Mouse (Mus musculus): ENCODE results near the gene Tgfbr3. TPM values are rescaled to one million over a fixed set of nuclear protein-coding genes. Genes with fewer than 3 reads are reported as not detected.

Gene Tgfbr3
- polyA plus RNA-seq, 1 experiment from 2014 or later = 10.5 TPM

DNA sequence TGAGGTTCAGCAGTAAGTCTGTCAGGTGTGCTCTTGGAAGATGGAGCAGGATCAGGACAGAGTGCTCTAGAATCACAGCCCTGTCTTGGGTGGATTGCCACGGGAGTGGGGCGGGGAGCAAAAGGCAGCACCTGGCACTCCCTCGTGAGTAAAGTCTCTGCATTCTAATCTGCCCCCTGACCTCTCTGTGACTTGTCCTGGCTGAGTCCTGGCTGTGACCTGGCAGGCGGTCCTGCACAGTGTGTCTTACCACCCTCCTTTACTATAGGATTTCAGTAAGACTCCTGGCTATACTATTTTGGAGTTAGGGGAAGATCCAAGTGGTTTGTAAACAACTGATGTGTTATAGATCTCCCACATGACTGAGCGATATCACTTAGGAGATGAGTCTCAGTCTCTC, 199.5 kb downstream of the Tgfbr3 start:
- Histone ChIP-seq H3K4me1 (ENCODE audit: control insufficient read depth, insufficient read depth, low read length) (no peaks in the 10 kb centered on the region; the same call in 1 of the 2 replicates), H3K27me3 (ENCODE audit: control insufficient read depth, insufficient read depth, low read length) (no peaks in the 10 kb centered on the region), H3K4me2 (ENCODE audit: low read depth, low read length) (no peak overlapping the region), H3K36me3 (replicated peaks; ENCODE audit: control insufficient read depth, insufficient read depth, low read depth, low read length) (no peaks in the 10 kb centered on the region), H3K9me3 (replicated peaks; ENCODE audit: control insufficient read depth, low read length) (no peaks in the 10 kb centered on the region), H3K9ac (replicated peaks; ENCODE audit: low read length) (no peak overlapping the region), H3K27ac (replicated peaks; ENCODE audit: low read depth, low read length) (no peak overlapping the region), H3K4me3 (ENCODE audit: low read depth, low read length) (no peak overlapping the region)
- DNase-seq (ENCODE audit: low spot score) = no peak
- ATAC-seq (replicated peaks; ENCODE audit: insufficient number of reproducible peaks, low FRiP score, low TSS enrichment, low read depth) = no peak
- WGBS = 35% methylated on average over 5 of the region's 5 CpGs

GRCm38 (mm10) chr5:107087829-107088808, 201.3 kb downstream of the Tgfbr3 start:
- no peak overlapping the region for H3K9ac ChIP-seq (replicated peaks; ENCODE audit: low read length)
- H3K4me3 ChIP-seq (ENCODE audit: low read depth, low read length) = no peak overlapping the region
- H3K4me2 ChIP-seq (ENCODE audit: low read depth, low read length) = no peak overlapping the region
- DNase-seq (ENCODE audit: low spot score) = peak; percentile 67
- ATAC-seq (replicated peaks; ENCODE audit: insufficient number of reproducible peaks, low FRiP score, low TSS enrichment, low read depth) = peak; percentile 78
- no peak overlapping the region for H3K27ac ChIP-seq (replicated peaks; ENCODE audit: low read depth, low read length)
- H3K9me3 ChIP-seq (replicated peaks; ENCODE audit: control insufficient read depth, low read length) = no peaks in the 10 kb centered on the region
- H3K4me1 ChIP-seq (ENCODE audit: control insufficient read depth, insufficient read depth, low read length) = no peaks in the 10 kb centered on the region; the same call in 1 of the 2 replicates
- H3K27me3 ChIP-seq (ENCODE audit: control insufficient read depth, insufficient read depth, low read length) = no peaks in the 10 kb centered on the region
- H3K36me3 ChIP-seq (replicated peaks; ENCODE audit: control insufficient read depth, insufficient read depth, low read depth, low read length) = no peaks in the 10 kb centered on the region
- WGBS = 36% methylated on average over 12 of the region's 12 CpGs

- Histone ChIP-seq H3K4me1 (ENCODE audit: control insufficient read depth, insufficient read depth, low read length) (no peaks in the 10 kb centered on the region; the same call in 1 of the 2 replicates), H3K9ac (replicated peaks; ENCODE audit: low read length) (no peak overlapping the region), H3K9me3 (replicated peaks; ENCODE audit: control insufficient read depth, low read length) (no peaks in the 10 kb centered on the region), H3K4me2 (ENCODE audit: low read depth, low read length) (no peak overlapping the region), H3K27me3 (ENCODE audit: control insufficient read depth, insufficient read depth, low read length) (no peaks in the 10 kb centered on the region), H3K4me3 (ENCODE audit: low read depth, low read length) (no peak overlapping the region), H3K27ac (replicated peaks; ENCODE audit: low read depth, low read length) (no peak overlapping the region), H3K36me3 (replicated peaks; ENCODE audit: control insufficient read depth, insufficient read depth, low read depth, low read length) (no peaks in the 10 kb centered on the region)
- WGBS = 45% methylated on average over 2 of the region's 2 CpGs
- DNase-seq (ENCODE audit: low spot score) (no peak), ATAC-seq (replicated peaks; ENCODE audit: insufficient number of reproducible peaks, low FRiP score, low TSS enrichment, low read depth) (no peak)
These were observed 202.1 kb downstream of the Tgfbr3 start for GRCm38 (mm10) chr5:107087291-107087690.

DNA sequence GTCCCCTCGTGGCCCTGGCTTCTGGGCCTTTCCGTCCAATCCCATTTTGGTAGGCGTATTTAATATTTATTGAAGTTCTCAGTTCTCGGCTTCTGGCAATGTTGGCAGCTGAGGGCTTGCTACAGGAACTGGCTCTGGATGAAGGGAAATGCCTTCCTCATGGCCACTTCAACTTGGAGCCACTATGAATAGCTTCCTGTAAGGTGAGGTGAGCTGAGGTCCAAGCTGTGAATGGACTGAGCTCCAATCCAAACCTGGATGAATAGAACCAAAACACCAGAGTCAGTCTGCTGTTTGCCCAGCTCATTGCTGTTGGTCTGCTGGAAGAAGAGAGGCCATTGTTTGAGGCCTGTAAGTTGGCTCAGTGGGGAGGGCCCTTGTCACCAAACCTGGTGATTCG, 203.3 kb downstream of the Tgfbr3 start:
- Histone ChIP-seq H3K36me3 (replicated peaks; ENCODE audit: control insufficient read depth, insufficient read depth, low read depth, low read length) (no peaks in the 10 kb centered on the region), H3K4me3 (ENCODE audit: low read depth, low read length) (no peak overlapping the region), H3K9me3 (replicated peaks; ENCODE audit: control insufficient read depth, low read length) (no peaks in the 10 kb centered on the region), H3K27me3 (ENCODE audit: control insufficient read depth, insufficient read depth, low read length) (no peaks in the 10 kb centered on the region), H3K27ac (replicated peaks; ENCODE audit: low read depth, low read length) (no peak overlapping the region), H3K4me1 (ENCODE audit: control insufficient read depth, insufficient read depth, low read length) (no peaks in the 10 kb centered on the region; the same call in 1 of the 2 replicates), H3K9ac (replicated peaks; ENCODE audit: low read length) (no peak overlapping the region), H3K4me2 (ENCODE audit: low read depth, low read length) (no peak overlapping the region)
- WGBS = 85% methylated on average over 5 of the region's 5 CpGs
- DNase-seq (ENCODE audit: low spot score) (no peak), ATAC-seq (replicated peaks; ENCODE audit: insufficient number of reproducible peaks, low FRiP score, low TSS enrichment, low read depth) (no peak)

DNA sequence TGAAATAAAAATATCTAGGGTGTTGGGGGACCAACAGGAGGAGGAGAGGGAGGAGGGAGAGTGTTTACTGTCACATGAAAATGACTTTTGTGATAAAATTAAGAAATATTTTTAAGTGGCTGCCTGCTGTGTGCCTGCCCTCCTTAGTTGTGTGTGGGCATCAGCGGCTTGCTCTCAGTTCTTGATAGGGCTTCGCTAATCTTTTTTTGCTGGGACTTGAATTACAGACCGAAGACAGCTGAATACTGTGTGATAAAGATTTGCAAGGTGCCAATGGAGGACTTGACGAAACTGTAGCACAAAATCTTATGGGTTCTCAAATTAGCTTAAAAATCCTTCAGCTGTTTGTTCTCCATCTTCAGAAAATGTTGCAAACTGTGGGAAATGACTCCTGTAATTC, 205.0 kb downstream of the Tgfbr3 start:
- DNase-seq (ENCODE audit: low spot score) = no peak
- Histone ChIP-seq H3K4me3 (ENCODE audit: low read depth, low read length) (no peak overlapping the region), H3K27me3 (ENCODE audit: control insufficient read depth, insufficient read depth, low read length) (no peaks in the 10 kb centered on the region), H3K27ac (replicated peaks; ENCODE audit: low read depth, low read length) (no peak overlapping the region), H3K9me3 (replicated peaks; ENCODE audit: control insufficient read depth, low read length) (no peaks in the 10 kb centered on the region), H3K36me3 (replicated peaks; ENCODE audit: control insufficient read depth, insufficient read depth, low read depth, low read length) (no peaks in the 10 kb centered on the region), H3K9ac (replicated peaks; ENCODE audit: low read length) (no peak overlapping the region), H3K4me1 (ENCODE audit: control insufficient read depth, insufficient read depth, low read length) (no peaks in the 10 kb centered on the region; the same call in 1 of the 2 replicates), H3K4me2 (ENCODE audit: low read depth, low read length) (no peak overlapping the region)
- 90% methylated on average over 4 of the region's 4 CpGs for WGBS
- ATAC-seq (replicated peaks; ENCODE audit: insufficient number of reproducible peaks, low FRiP score, low TSS enrichment, low read depth) = no peak

DNA sequence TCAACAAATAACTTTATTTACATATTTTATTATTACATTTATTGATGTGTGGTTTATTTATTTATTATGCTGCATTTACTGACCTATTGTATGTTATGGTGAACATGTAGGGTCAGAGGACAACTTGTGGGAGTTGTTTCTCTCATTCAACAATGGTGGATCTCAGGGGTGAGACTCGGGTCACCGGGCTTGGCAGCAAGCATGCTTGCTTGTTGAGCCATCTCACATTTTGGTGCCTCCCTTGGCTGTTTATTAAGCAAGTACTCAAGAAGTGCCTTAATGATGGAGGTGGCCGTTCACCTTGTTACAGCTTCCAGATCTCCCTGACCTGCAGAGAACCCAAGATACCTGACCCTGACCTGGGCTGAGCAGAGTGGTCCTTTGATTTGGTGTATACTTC, 207.4 kb downstream of the Tgfbr3 start:
- ATAC-seq (replicated peaks; ENCODE audit: insufficient number of reproducible peaks, low FRiP score, low TSS enrichment, low read depth) (no peak), DNase-seq (ENCODE audit: low spot score) (no peak)
- Histone ChIP-seq H3K9me3 (replicated peaks; ENCODE audit: control insufficient read depth, low read length) (no peaks in the 10 kb centered on the region), H3K9ac (replicated peaks; ENCODE audit: low read length) (no peak overlapping the region), H3K36me3 (replicated peaks; ENCODE audit: control insufficient read depth, insufficient read depth, low read depth, low read length) (no peaks in the 10 kb centered on the region), H3K27me3 (ENCODE audit: control insufficient read depth, insufficient read depth, low read length) (no peaks in the 10 kb centered on the region), H3K4me3 (ENCODE audit: low read depth, low read length) (no peak overlapping the region), H3K4me2 (ENCODE audit: low read depth, low read length) (no peak overlapping the region), H3K4me1 (ENCODE audit: control insufficient read depth, insufficient read depth, low read length) (no peaks in the 10 kb centered on the region), H3K27ac (replicated peaks; ENCODE audit: low read depth, low read length) (no peak overlapping the region)
- 82% methylated on average over 3 of the region's 3 CpGs for WGBS

GRCm38 (mm10) chr5:107080986-107081624, 208.3 kb downstream of the Tgfbr3 start:
- Histone ChIP-seq H3K4me3 (ENCODE audit: low read depth, low read length) (no peak overlapping the region), H3K9me3 (replicated peaks; ENCODE audit: control insufficient read depth, low read length) (no peaks in the 10 kb centered on the region), H3K4me1 (ENCODE audit: control insufficient read depth, insufficient read depth, low read length) (no peaks in the 10 kb centered on the region), H3K4me2 (ENCODE audit: low read depth, low read length) (no peak overlapping the region), H3K36me3 (replicated peaks; ENCODE audit: control insufficient read depth, insufficient read depth, low read depth, low read length) (no peaks in the 10 kb centered on the region), H3K27ac (replicated peaks; ENCODE audit: low read depth, low read length) (no peak overlapping the region), H3K9ac (replicated peaks; ENCODE audit: low read length) (no peak overlapping the region), H3K27me3 (ENCODE audit: control insufficient read depth, insufficient read depth, low read length) (no peaks in the 10 kb centered on the region)
- 46% methylated on average over 12 of the region's 12 CpGs for WGBS
- ATAC-seq (replicated peaks; ENCODE audit: insufficient number of reproducible peaks, low FRiP score, low TSS enrichment, low read depth) (no peak), DNase-seq (ENCODE audit: low spot score) (no peak)

GRCm38 (mm10) chr5:107079920-107080319, 209.5 kb downstream of the Tgfbr3 start:
- H3K4me3 ChIP-seq (ENCODE audit: low read depth, low read length) = no peak overlapping the region
- H3K9ac ChIP-seq (replicated peaks; ENCODE audit: low read length) = no peak overlapping the region
- no peaks in the 10 kb centered on the region for H3K36me3 ChIP-seq (replicated peaks; ENCODE audit: control insufficient read depth, insufficient read depth, low read depth, low read length)
- DNase-seq (ENCODE audit: low spot score) (no peak), ATAC-seq (replicated peaks; ENCODE audit: insufficient number of reproducible peaks, low FRiP score, low TSS enrichment, low read depth) (no peak)
- H3K9me3 ChIP-seq (replicated peaks; ENCODE audit: control insufficient read depth, low read length) = no peaks in the 10 kb centered on the region
- WGBS = 55% methylated on average over 8 of the region's 8 CpGs
- H3K4me1 ChIP-seq (ENCODE audit: control insufficient read depth, insufficient read depth, low read length) = no peaks in the 10 kb centered on the region
- no peak overlapping the region for H3K27ac ChIP-seq (replicated peaks; ENCODE audit: low read depth, low read length)
- H3K27me3 ChIP-seq (ENCODE audit: control insufficient read depth, insufficient read depth, low read length) = no peaks in the 10 kb centered on the region
- H3K4me2 ChIP-seq (ENCODE audit: low read depth, low read length) = no peak overlapping the region

All from embryonic facial prominence, embryonic 11.5 days (tissue).